Mouse (Mus musculus) brain, embryonic 14.5 days (tissue): ENCODE data around the gene Clec3b.
A peak's percentile ranks its signal among the peaks of the same experiment; 100 is the strongest.

Experiments used
- CTCF ChIP-seq: fragments of 200-500 bp; IDR thresholded peaks from 2 replicates; pipeline ENCODE4 v1.5.1; 2012; ENCODE audit warnings: inconsistent platforms, mild to moderate bottlenecking, moderate library complexity, borderline replicate concordance; ENCODE audit not compliant: insufficient read depth, insufficient read length; ENCODE audit errors: extremely low read depth
- POLR2A ChIP-seq: fragments of 200-500 bp; IDR thresholded peaks from 2 replicates; pipeline ENCODE4 v1.6.1; 2012; ENCODE audit warnings: mild to moderate bottlenecking, inconsistent platforms, borderline replicate concordance; ENCODE audit not compliant: poor library complexity, insufficient read depth, insufficient read length, severe bottlenecking; ENCODE audit errors: extremely low read depth

GRCm38 (mm10) chr9:123112805-123113521 is 37.8 kb upstream of the Clec3b start, which contains the start of the genes Zdhhc3 and Exosc7:
- TF ChIP-seq POLR2A = peak; percentile 95
- TF ChIP-seq CTCF = no peak
